Mouse (Mus musculus): ENCODE measurements at regions not wholly inside any gene's neighbourhood (a gene's known extent, or its start where the extent isn't known, plus 50 kb on each side); places are given as distances from the start of the nearest gene placed in this dataset.

GRCm38 (mm10) chr5:67539591-67540238, 68.0 kb upstream of the Shisa3 start:
- intact Hi-C loops (cut with DNase I) = loop anchor here (10.0 kb wide), 2 partner anchors 475 to 575 kb away; no protein-coding TSS in a partner anchor
- no peak for DNase-seq (ENCODE audit: extremely low spot score in 1 of 2, low spot score in 2 of 2)
- TF ChIP-seq CTCF (IDR thresholded peaks at IDR 0.05) = no peak
- H3K27ac ChIP-seq = no peak overlapping the region
- no peak overlapping the region for H3K4me3 ChIP-seq

- TF ChIP-seq CTCF (IDR thresholded peaks at IDR 0.05) = no peak
These were observed 65.8 kb upstream of the Shisa3 start for GRCm38 (mm10) chr5:67541867-67542266.

DNA sequence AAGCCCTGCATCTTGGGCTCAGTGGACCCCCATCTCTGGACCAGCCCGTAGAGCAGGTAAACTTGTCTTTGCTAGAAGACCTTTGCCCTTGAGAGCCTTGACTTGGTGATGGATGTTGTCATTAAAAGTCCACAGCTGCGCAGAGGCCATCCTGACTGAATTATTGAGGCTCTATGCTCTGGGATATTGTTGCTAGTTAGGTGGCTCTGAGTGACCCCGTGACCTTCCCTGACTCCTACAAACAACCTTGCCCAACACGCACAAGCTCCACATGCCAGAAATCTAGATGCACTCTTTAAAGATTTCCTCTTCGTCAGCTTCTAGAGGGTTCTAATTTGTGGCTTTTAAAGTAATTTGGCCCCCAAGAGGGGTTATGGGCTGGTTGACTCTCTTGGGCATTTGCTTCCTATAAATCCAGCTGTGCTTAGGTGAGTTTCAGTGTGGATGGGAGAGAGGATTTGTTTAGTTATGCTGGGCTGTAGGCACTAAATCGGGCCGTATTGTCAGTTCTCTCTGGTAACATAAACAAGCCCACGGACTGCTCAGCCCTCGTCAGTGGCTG, 63.6 kb upstream of the Shisa3 start:
- no peak for DNase-seq (ENCODE audit: extremely low spot score in 1 of 2, low spot score in 2 of 2)
- H3K27ac ChIP-seq = no peak overlapping the region
- H3K4me3 ChIP-seq = no peak overlapping the region
- TF ChIP-seq CTCF (IDR thresholded peaks at IDR 0.05) = no peak
- intact Hi-C loops (cut with DNase I) = no loop called here

More at GRCm38 (mm10) chr5:67541867-67542266, 65.8 kb upstream of the Shisa3 start:
- DNase-seq (ENCODE audit: extremely low spot score in 1 of 2, low spot score in 2 of 2) = no peak
- Histone ChIP-seq H3K4me3 (no peak overlapping the region), H3K27ac (no peak overlapping the region)
- intact Hi-C loops (cut with DNase I) = no loop called here

- intact Hi-C loops (cut with DNase I) = no loop called here
- TF ChIP-seq CTCF (IDR thresholded peaks at IDR 0.05) = no peak; the same call in 1 of the 2 replicates
- no peak overlapping the region for H3K4me3 ChIP-seq
- no peak overlapping the region for H3K27ac ChIP-seq
- DNase-seq (ENCODE audit: extremely low spot score in 1 of 2, low spot score in 2 of 2) = no peak
These were observed 57.4 kb upstream of the Shisa3 start for GRCm38 (mm10) chr5:67550257-67550656.

DNA sequence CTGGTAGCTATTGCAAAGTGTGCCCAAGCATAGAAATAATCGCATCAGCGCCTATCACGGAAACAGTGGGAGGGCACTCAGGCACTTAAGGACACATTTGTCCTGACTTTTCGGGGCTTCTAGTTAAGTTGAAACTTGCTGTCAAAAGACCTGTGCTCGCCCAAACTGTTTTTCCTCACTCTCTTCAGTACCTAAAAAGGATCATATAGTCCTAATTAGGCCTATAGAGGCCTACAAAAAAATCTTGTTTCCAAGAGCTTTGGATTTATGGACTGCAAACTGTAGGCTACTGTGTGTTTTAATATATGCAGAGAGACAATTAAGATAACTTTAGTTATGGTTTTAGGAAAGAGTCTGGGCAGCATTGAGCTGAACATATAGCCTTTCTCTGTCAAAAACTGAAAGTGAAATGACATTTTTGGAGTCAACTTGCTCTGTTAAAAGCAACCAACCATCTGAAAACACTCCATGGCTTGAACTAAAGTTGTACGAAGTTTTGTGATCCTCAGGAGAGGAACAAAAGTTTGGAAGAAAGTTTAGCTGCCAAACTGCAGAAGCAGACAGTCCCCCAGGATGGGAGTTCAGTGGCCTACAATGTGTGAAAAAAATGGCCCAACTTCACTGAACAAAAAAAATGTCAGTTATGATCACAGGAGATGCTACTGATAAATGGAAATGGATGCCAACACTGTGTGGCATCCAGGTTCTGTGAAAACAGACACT, 55.9 kb upstream of the Shisa3 start:
- no peak for TF ChIP-seq CTCF (IDR thresholded peaks at IDR 0.05)
- no peak for DNase-seq (ENCODE audit: extremely low spot score in 1 of 2, low spot score in 2 of 2)
- intact Hi-C loops (cut with DNase I) = no loop called here
- Histone ChIP-seq H3K27ac (no peak overlapping the region), H3K4me3 (no peak overlapping the region)

DNA sequence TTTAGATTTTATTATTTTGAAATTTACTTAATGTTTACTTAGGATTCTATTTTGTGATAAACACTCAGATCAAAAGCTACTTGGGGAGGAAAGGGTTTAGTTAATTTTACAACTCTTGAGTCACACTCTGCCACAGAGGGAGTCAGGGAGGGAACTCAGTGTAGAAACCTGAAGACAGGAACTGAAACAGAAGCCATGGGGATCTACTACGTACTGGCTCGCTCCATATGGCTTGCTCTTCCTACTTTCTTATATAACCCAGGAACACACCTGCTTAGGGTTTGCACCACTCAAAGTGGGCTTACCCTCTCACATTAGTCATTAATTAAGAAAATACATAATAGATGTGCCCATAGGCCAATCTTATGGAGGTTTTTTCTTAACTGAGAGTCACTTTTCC, 54.8 kb upstream of the Shisa3 start:
- DNase-seq (ENCODE audit: extremely low spot score in 1 of 2, low spot score in 2 of 2) = no peak
- H3K4me3 ChIP-seq = no peak overlapping the region
- no peak overlapping the region for H3K27ac ChIP-seq
- no peak for TF ChIP-seq CTCF (IDR thresholded peaks at IDR 0.05)
- intact Hi-C loops (cut with DNase I) = no loop called here

All from left cerebral cortex, adult 2 months (tissue).